Mouse (Mus musculus) limb, embryonic 14.5 days (tissue): ENCODE measurements at regions not wholly inside any gene's neighbourhood (a gene's known extent, or its start where the extent isn't known, plus 50 kb on each side); places are given as distances from the start of the nearest gene placed in this dataset.

Source experiments
- ATAC-seq: fragments of 200-750 bp; cut with Nextera tagmentation; 2 replicates; pipeline ENCODE4 v1.8.0; 2017; ENCODE audit warnings: low read depth, moderate number of reproducible peaks, moderate TSS enrichment; ENCODE audit not compliant: low FRiP score
- DNase-seq: peaks from one replicate; pipeline ENCODE4 v3.0.0-alpha.2; 2015; ENCODE audit warnings: low spot score
- H3K27ac ChIP-seq: fragments of 300-500 bp; sonication (generic); replicated peaks from 2 replicates; pipeline ENCODE4 v1.5.1; 2014; ENCODE audit warnings: low read depth, mild to moderate bottlenecking, low read length, moderate library complexity, mixed read lengths
- H3K27me3 ChIP-seq: fragments of 300-500 bp; sonication (generic); 2 replicates; pipeline ENCODE4 v1.6.1; 2014; ENCODE audit warnings: low read length, mixed read lengths; ENCODE audit not compliant: control insufficient read depth, insufficient read depth
- H3K36me3 ChIP-seq: fragments of 300-500 bp; sonication (generic); 2 replicates; pipeline ENCODE4 v1.6.1; 2014; ENCODE audit warnings: mild to moderate bottlenecking, low read length, moderate library complexity, mixed read lengths; ENCODE audit not compliant: control insufficient read depth, insufficient read depth
- H3K4me1 ChIP-seq: fragments of 300-500 bp; sonication (generic); 2 replicates; pipeline ENCODE4 v1.6.1; 2014; ENCODE audit warnings: antibody characterized with exemption, low read length, mixed read lengths; ENCODE audit not compliant: control insufficient read depth, insufficient read depth
- H3K4me2 ChIP-seq: fragments of 300-500 bp; sonication (generic); replicated peaks from 2 replicates; pipeline ENCODE4 v1.6.1; 2014; ENCODE audit warnings: low read depth, mild to moderate bottlenecking, low read length, moderate library complexity; ENCODE audit not compliant: severe bottlenecking
- H3K4me3 ChIP-seq: fragments of 300-500 bp; sonication (generic); replicated peaks from 2 replicates; pipeline ENCODE4 v1.5.1; 2014; ENCODE audit warnings: low read length
- H3K9ac ChIP-seq: fragments of 300-500 bp; sonication (generic); 2 replicates; pipeline ENCODE4 v1.6.1; 2014; ENCODE audit warnings: mild to moderate bottlenecking, low read depth, low read length, moderate library complexity; ENCODE audit not compliant: severe bottlenecking
- H3K9me3 ChIP-seq: fragments of 300-500 bp; sonication (generic); 2 replicates; pipeline ENCODE4 v1.6.1; 2016; ENCODE audit warnings: low read length; ENCODE audit not compliant: control insufficient read depth
- POLR2A ChIP-seq: fragments of 200-500 bp; IDR thresholded peaks from 2 replicates; pipeline ENCODE4 v1.8.0; 2012; ENCODE audit warnings: inconsistent platforms, mild to moderate bottlenecking, moderate library complexity, borderline replicate concordance; ENCODE audit not compliant: insufficient read depth, insufficient read length; ENCODE audit errors: extremely low read depth
- WGBS: fragments of 180-500 bp; shearing (Covaris S2); extraction: QIAGEN DNeasy Blood & Tissue Kit; methylation state at CpG from one replicate; pipeline ENCODE4 v1.1.7; 2014; 5-methylcytosine and 5-hydroxymethylcytosine counted together

GRCm38 (mm10) chr12:71563219-71563618, 253.5 kb downstream of the Dact1 start:
- Histone ChIP-seq H3K27me3 (no peaks in the 10 kb centered on the region), H3K4me3 (no peak overlapping the region), H3K4me2 (no peak overlapping the region), H3K9ac (no peak overlapping the region), H3K4me1 (no peaks in the 10 kb centered on the region; the same call in 1 of the 2 replicates), H3K27ac (no peak overlapping the region), H3K36me3 (no peaks in the 10 kb centered on the region), H3K9me3 (no peaks in the 10 kb centered on the region)
- ATAC-seq (no peak), DNase-seq (no peak)
- TF ChIP-seq POLR2A: no peak
- 91% methylated on average over 4 of the region's 4 CpGs for WGBS

GRCm38 (mm10) chr12:71566371-71566770, 256.7 kb downstream of the Dact1 start:
- Histone ChIP-seq H3K27ac (no peak overlapping the region), H3K9ac (no peak overlapping the region), H3K4me3 (no peak overlapping the region), H3K27me3 (no peaks in the 10 kb centered on the region), H3K36me3 (no peaks in the 10 kb centered on the region), H3K4me1 (no peaks in the 10 kb centered on the region; the same call in 1 of the 2 replicates), H3K4me2 (no peak overlapping the region), H3K9me3 (no peaks in the 10 kb centered on the region)
- no peak for DNase-seq
- no peak for TF ChIP-seq POLR2A
- ATAC-seq: no peak
- 89% methylated on average over 3 of the region's 3 CpGs for WGBS

GRCm38 (mm10) chr12:71568251-71568650, 258.6 kb downstream of the Dact1 start:
- Histone ChIP-seq H3K9ac (no peak overlapping the region), H3K27ac (no peak overlapping the region), H3K27me3 (no peaks in the 10 kb centered on the region), H3K4me1 (no peaks in the 10 kb centered on the region; the same call in none of the 2 replicates), H3K9me3 (no peaks in the 10 kb centered on the region), H3K36me3 (no peaks in the 10 kb centered on the region), H3K4me3 (no peak overlapping the region), H3K4me2 (no peak overlapping the region)
- DNase-seq (no peak), ATAC-seq (no peak)
- WGBS: 81% methylated on average over 5 of the region's 5 CpGs
- TF ChIP-seq POLR2A: no peak

- no peak for TF ChIP-seq POLR2A
- H3K4me1 ChIP-seq: no peaks in the 10 kb centered on the region; the same call in none of the 2 replicates
- no peaks in the 10 kb centered on the region for H3K27me3 ChIP-seq
- no peak overlapping the region for H3K27ac ChIP-seq
- ATAC-seq (no peak), DNase-seq (no peak)
- no peak overlapping the region for H3K4me3 ChIP-seq
- no peak overlapping the region for H3K9ac ChIP-seq
- no peaks in the 10 kb centered on the region for H3K36me3 ChIP-seq
- 83% methylated on average over 6 of the region's 6 CpGs for WGBS
- H3K4me2 ChIP-seq: no peak overlapping the region
- H3K9me3 ChIP-seq: no peaks in the 10 kb centered on the region
Observed at GRCm38 (mm10) chr12:71568880-71569390, 259.3 kb downstream of the Dact1 start.

GRCm38 (mm10) chr12:71569662-71570061, 260.0 kb downstream of the Dact1 start:
- ATAC-seq: 0 out of 2 replicates have a peak, but pooled peaks have one; percentile 44
- DNase-seq: peak; percentile 28
- TF ChIP-seq POLR2A: no peak
- 30% methylated on average over 12 of the region's 12 CpGs for WGBS
- Histone ChIP-seq H3K9ac (no peak overlapping the region), H3K9me3 (no peaks in the 10 kb centered on the region), H3K4me2 (no peak overlapping the region), H3K4me3 (no peak overlapping the region), H3K4me1 (no peaks in the 10 kb centered on the region; the same call in none of the 2 replicates), H3K36me3 (no peaks in the 10 kb centered on the region), H3K27me3 (no peaks in the 10 kb centered on the region), H3K27ac (no peak overlapping the region)
